Mouse (Mus musculus) small intestine, adult 2 months (tissue): ENCODE measurements at regions not wholly inside any gene's neighbourhood (a gene's known extent, or its start where the extent isn't known, plus 50 kb on each side); places are given as distances from the start of the nearest gene placed in this dataset.

ENCODE experiments used
- H3K27ac ChIP-seq: fragments of 200-500 bp; 2 replicates; pipeline ENCODE4 v1.5.1; 2012; ENCODE audit warnings: low read depth, low read length, control low read depth, inconsistent platforms; ENCODE audit not compliant: insufficient read depth
- H3K27me3 ChIP-seq: fragments of 200-500 bp; 2 replicates; pipeline ENCODE4 v1.6.1; 2012; ENCODE audit warnings: mild to moderate bottlenecking, moderate library complexity, low read length, inconsistent platforms; ENCODE audit not compliant: control insufficient read depth, insufficient read depth
- H3K36me3 ChIP-seq: fragments of 200-500 bp; 2 replicates; pipeline ENCODE4 v1.6.1; 2012; ENCODE audit warnings: mild to moderate bottlenecking, low read length, control low read depth, inconsistent platforms; ENCODE audit not compliant: control insufficient read depth, insufficient read depth
- H3K4me1 ChIP-seq: fragments of 200-500 bp; 2 replicates; pipeline ENCODE4 v1.6.1; 2012; ENCODE audit warnings: low read length, inconsistent platforms, mixed read lengths; ENCODE audit not compliant: control insufficient read depth, insufficient read depth, insufficient read length
- H3K4me3 ChIP-seq: fragments of 200-500 bp; 2 replicates; pipeline ENCODE4 v1.5.1; 2012; ENCODE audit warnings: low read depth, mild to moderate bottlenecking, control low read depth, inconsistent platforms, low read length, moderate library complexity
- CTCF ChIP-seq: fragments of 200-500 bp; IDR thresholded peaks from 2 replicates; pipeline ENCODE4 v1.5.1; 2012; ENCODE audit warnings: low read depth, mild to moderate bottlenecking, control low read depth, inconsistent platforms, low read length, moderate library complexity, mixed read lengths; ENCODE audit not compliant: insufficient replicate concordance, insufficient read length; ENCODE audit errors: extremely low read depth
- POLR2A ChIP-seq: fragments of 200-500 bp; IDR thresholded peaks from 2 replicates; pipeline ENCODE4 v1.6.1; 2012; ENCODE audit warnings: low read depth, mild to moderate bottlenecking, control low read depth, inconsistent platforms, low read length, moderate library complexity
- WGBS: fragments of 180-500 bp; shearing (Covaris S2); methylation state at CpG from one replicate; pipeline ENCODE4 v1.1.7; 2018; 5-methylcytosine and 5-hydroxymethylcytosine counted together

- H3K4me1 ChIP-seq: no peaks in the 10 kb centered on the region
- no peak overlapping the region for H3K4me3 ChIP-seq
- no peak overlapping the region for H3K27ac ChIP-seq
- TF ChIP-seq POLR2A (no peak), CTCF (no peak)
- WGBS: 73% methylated on average over 18 of the region's 18 CpGs
- H3K27me3 ChIP-seq: no peaks in the 10 kb centered on the region
- H3K36me3 ChIP-seq: no peaks in the 10 kb centered on the region
Measured at GRCm38 (mm10) chr9:98708001-98708680, 106.7 kb upstream of the Mrps22 start.

GRCm38 (mm10) chr9:98707491-98707890 is 106.0 kb upstream of the Mrps22 start:
- Histone ChIP-seq H3K27me3 (no peaks in the 10 kb centered on the region), H3K27ac (no peak overlapping the region)

GRCm38 (mm10) chr9:98704131-98704530 is 102.7 kb upstream of the Mrps22 start:
- TF ChIP-seq POLR2A: no peak
- TF ChIP-seq CTCF: no peak
- 26% methylated on average over 5 of the region's 5 CpGs for WGBS
- H3K4me1 ChIP-seq: no peaks in the 10 kb centered on the region

More at GRCm38 (mm10) chr9:98707491-98707890, 106.0 kb upstream of the Mrps22 start:
- Histone ChIP-seq H3K4me3 (no peak overlapping the region), H3K36me3 (no peaks in the 10 kb centered on the region), H3K4me1 (no peaks in the 10 kb centered on the region)
- 78% methylated on average over 6 of the region's 6 CpGs for WGBS
- TF ChIP-seq CTCF: no peak
- no peak for TF ChIP-seq POLR2A

GRCm38 (mm10) chr9:98703331-98703730 is 101.9 kb upstream of the Mrps22 start:
- no peaks in the 10 kb centered on the region for H3K27me3 ChIP-seq
- TF ChIP-seq CTCF: no peak
- no peak for TF ChIP-seq POLR2A
- H3K27ac ChIP-seq: no peak overlapping the region
- H3K4me3 ChIP-seq: no peak overlapping the region
- H3K4me1 ChIP-seq: no peaks in the 10 kb centered on the region
- no peaks in the 10 kb centered on the region for H3K36me3 ChIP-seq
- WGBS: 71% methylated on average over 9 of the region's 9 CpGs

More at GRCm38 (mm10) chr9:98704131-98704530, 102.7 kb upstream of the Mrps22 start:
- no peaks in the 10 kb centered on the region for H3K27me3 ChIP-seq
- no peaks in the 10 kb centered on the region for H3K36me3 ChIP-seq
- no peak overlapping the region for H3K27ac ChIP-seq
- no peak overlapping the region for H3K4me3 ChIP-seq

GRCm38 (mm10) chr9:98700571-98700970 is 99.1 kb upstream of the Mrps22 start:
- WGBS: 83% methylated on average over 5 of the region's 5 CpGs
- H3K4me3 ChIP-seq: no peak overlapping the region
- no peak overlapping the region for H3K27ac ChIP-seq
- no peaks in the 10 kb centered on the region for H3K4me1 ChIP-seq
- TF ChIP-seq CTCF (no peak), POLR2A (no peak)
- no peaks in the 10 kb centered on the region for H3K36me3 ChIP-seq
- no peaks in the 10 kb centered on the region for H3K27me3 ChIP-seq

GRCm38 (mm10) chr9:98697155-98697554 is 95.7 kb upstream of the Mrps22 start:
- no peak overlapping the region for H3K27ac ChIP-seq
- no peaks in the 10 kb centered on the region for H3K27me3 ChIP-seq
- WGBS: 54% methylated on average over 7 of the region's 7 CpGs
- H3K4me3 ChIP-seq: no peak overlapping the region
- H3K36me3 ChIP-seq: no peaks in the 10 kb centered on the region
- TF ChIP-seq POLR2A (no peak), CTCF (no peak)
- H3K4me1 ChIP-seq: no peaks in the 10 kb centered on the region

GRCm38 (mm10) chr9:98695035-98695434 is 93.6 kb upstream of the Mrps22 start:
- H3K27ac ChIP-seq: no peak overlapping the region
- WGBS: 83% methylated on average over 10 of the region's 10 CpGs
- TF ChIP-seq CTCF: no peak
- no peak for TF ChIP-seq POLR2A

GRCm38 (mm10) chr9:98690839-98691516 is 89.5 kb upstream of the Mrps22 start:
- TF ChIP-seq CTCF (no peak), POLR2A (no peak)
- no peak overlapping the region for H3K27ac ChIP-seq

More at GRCm38 (mm10) chr9:98695035-98695434, 93.6 kb upstream of the Mrps22 start:
- no peaks in the 10 kb centered on the region for H3K27me3 ChIP-seq
- no peak overlapping the region for H3K4me3 ChIP-seq
- H3K4me1 ChIP-seq: no peaks in the 10 kb centered on the region
- H3K36me3 ChIP-seq: no peaks in the 10 kb centered on the region

More at GRCm38 (mm10) chr9:98690839-98691516, 89.5 kb upstream of the Mrps22 start:
- Histone ChIP-seq H3K4me3 (peak overlapping the region; percentile 12; the same call in 1 of the 2 replicates), H3K27me3 (no peaks in the 10 kb centered on the region), H3K4me1 (no peaks in the 10 kb centered on the region), H3K36me3 (no peaks in the 10 kb centered on the region)
- 70% methylated on average over 14 of the region's 14 CpGs for WGBS
